Mouse (Mus musculus) thymus, adult 2 months (tissue): ENCODE results near the gene Olfr1496. TPM values are rescaled to one million over a fixed set of nuclear protein-coding genes. Genes with fewer than 3 reads are reported as not detected.
"Not testable (repeated sequence)": the region's sequence is repeated elsewhere in the genome, so short reads cannot be mapped to it uniquely, and the experiment has no call there.

Experiments
- DNase-seq: peaks from one replicate; pipeline ENCODE4 v3.0.0; 2021
- H3K27ac ChIP-seq: fragments of 200-500 bp; 2 replicates; pipeline ENCODE4 v1.5.1; 2012; ENCODE audit warnings: low read length, control low read depth; ENCODE audit not compliant: control insufficient read depth, insufficient read depth
- H3K27me3 ChIP-seq: fragments of 200-500 bp; 2 replicates; pipeline ENCODE4 v1.6.1; 2012; ENCODE audit warnings: mild to moderate bottlenecking, low read length, moderate library complexity, mixed read lengths; ENCODE audit not compliant: control insufficient read depth, insufficient read depth
- H3K36me3 ChIP-seq: fragments of 200-500 bp; 2 replicates; pipeline ENCODE4 v1.6.1; 2012; ENCODE audit warnings: mild to moderate bottlenecking, low read length, moderate library complexity; ENCODE audit not compliant: control insufficient read depth, insufficient read depth
- H3K4me1 ChIP-seq: fragments of 200-500 bp; replicated peaks from 2 replicates; pipeline ENCODE4 v1.6.1; 2012; ENCODE audit warnings: low read length; ENCODE audit not compliant: control insufficient read depth, insufficient read depth
- H3K4me3 ChIP-seq: fragments of 200-500 bp; 2 replicates; pipeline ENCODE4 v1.5.1; 2012; ENCODE audit warnings: mild to moderate bottlenecking, low read length, control low read depth, moderate library complexity; ENCODE audit not compliant: control insufficient read depth, insufficient read depth
- CTCF ChIP-seq: fragments of 200-500 bp; IDR thresholded peaks from 2 replicates; pipeline ENCODE4 v1.5.1; 2012; ENCODE audit warnings: mild to moderate bottlenecking, control low read depth, low read length, moderate library complexity, borderline replicate concordance; ENCODE audit not compliant: control insufficient read depth, poor library complexity, insufficient read depth; ENCODE audit errors: extremely low read depth
- POLR2A ChIP-seq: fragments of 200-500 bp; IDR thresholded peaks from 2 replicates; pipeline ENCODE4 v1.6.1; 2012; ENCODE audit warnings: mild to moderate bottlenecking, low read length, control low read depth, moderate library complexity; ENCODE audit not compliant: control insufficient read depth, poor library complexity, insufficient read depth; ENCODE audit errors: extremely low read depth
- WGBS: fragments of 180-500 bp; shearing (Covaris S2); methylation state at CpG from one replicate; pipeline ENCODE4 v1.1.7; 2018; 5-methylcytosine and 5-hydroxymethylcytosine counted together
- polyA plus RNA-seq: library from polyadenylated mRNA; depleted of rRNA; stranded (reverse); fragments of >200 nt; gene quantifications from 2 replicates; pipeline ENCODE4 v1.2.3, GENCODE M21; 2012; rRNA removed

Gene Olfr1496
- not detected in 2 replicates for polyA plus RNA-seq

- Histone ChIP-seq H3K27ac (no peak within 1 kb of the TSS), H3K27me3 (no peaks in the 10 kb centered on the region), H3K36me3 (no peaks in the 10 kb centered on the region), H3K4me3 (no peak within 1 kb of the TSS), H3K4me1 (no peaks in the 10 kb centered on the region)
- WGBS, result 96% methylated on average over 1 of the region's 1 CpGs
- no peak for DNase-seq
- no peak for TF ChIP-seq CTCF
- TF ChIP-seq POLR2A, result no peak
Measured at GRCm38 (mm10) chr19:13777578-13777977, at the start of gene Olfr1496. Olfr1496 (plus strand) TSS chr19:13777878.

- no peaks in the 10 kb centered on the region for H3K4me1 ChIP-seq
- H3K4me3 ChIP-seq, result no peak within 1 kb of the TSS
- TF ChIP-seq POLR2A (no peak), CTCF (no peak)
- DNase-seq, result no peak
- no peak within 1 kb of the TSS for H3K27ac ChIP-seq
- H3K27me3 ChIP-seq, result no peaks in the 10 kb centered on the region
- H3K36me3 ChIP-seq, result no peaks in the 10 kb centered on the region
- WGBS, result 91% methylated on average over 4 of the region's 4 CpGs
Measured at GRCm38 (mm10) chr19:13739428-13739827, 38.2 kb upstream of the Olfr1496 start, which contains the start of gene Olfr1494. Olfr1494 (plus strand) TSS chr19:13739728.

- TF ChIP-seq POLR2A, result no peak
- TF ChIP-seq CTCF, result no peak
- Histone ChIP-seq H3K36me3 (no peaks in the 10 kb centered on the region), H3K27ac (no peak overlapping the region), H3K4me1 (no peaks in the 10 kb centered on the region), H3K4me3 (no peak overlapping the region), H3K27me3 (no peaks in the 10 kb centered on the region)
- DNase-seq, result no peak
- WGBS, result 96% methylated on average over 1 of the region's 1 CpGs
Measured at GRCm38 (mm10) chr19:13749366-13749765, 28.3 kb upstream of the Olfr1496 start.

- no peak for DNase-seq
- H3K4me3 ChIP-seq, result no peak within 1 kb of the TSS
- H3K27me3 ChIP-seq, result no peaks in the 10 kb centered on the region
- no peak within 1 kb of the TSS for H3K27ac ChIP-seq
- H3K36me3 ChIP-seq, result no peaks in the 10 kb centered on the region
- H3K4me1 ChIP-seq, result no peaks in the 10 kb centered on the region
- no peak for TF ChIP-seq CTCF
- WGBS, result 89% methylated on average over 3 of the region's 3 CpGs
Measured at GRCm38 (mm10) chr19:13764306-13764705, 13.4 kb upstream of the Olfr1496 start, which contains the start of gene Olfr1495. Olfr1495 (plus strand) TSS chr19:13764606.

GRCm38 (mm10) chr19:13768565-13769276, 9.0 kb upstream of the Olfr1496 start:
- TF ChIP-seq POLR2A (no peak), CTCF (no peak)
- Histone ChIP-seq H3K4me1 (no peaks in the 10 kb centered on the region), H3K27me3 (no peaks in the 10 kb centered on the region), H3K36me3 (no peaks in the 10 kb centered on the region), H3K27ac (no peak overlapping the region), H3K4me3 (no peak overlapping the region)
- 91% methylated on average over 9 of the region's 9 CpGs for WGBS
- DNase-seq, result no peak

GRCm38 (mm10) chr19:13798102-13798501, 20.4 kb downstream of the Olfr1496 start, which contains the start of gene Olfr1497:
Olfr1497 (minus strand) TSS chr19:13798202.
- no peak within 1 kb of the TSS for H3K27ac ChIP-seq
- DNase-seq, result no peak
- H3K36me3 ChIP-seq, result no peaks in the 10 kb centered on the region
- TF ChIP-seq CTCF, result no peak
- no peak for TF ChIP-seq POLR2A
- H3K4me1 ChIP-seq, result no peaks in the 10 kb centered on the region
- H3K27me3 ChIP-seq, result no peaks in the 10 kb centered on the region
- H3K4me3 ChIP-seq, result no peak within 1 kb of the TSS

GRCm38 (mm10) chr19:13805486-13805885, 27.8 kb downstream of the Olfr1496 start:
- 53% methylated on average over 1 of the region's 1 CpGs for WGBS
- not testable (repeated sequence) for DNase-seq

More at GRCm38 (mm10) chr19:13805486-13805885, 27.8 kb downstream of the Olfr1496 start:
- not testable (repeated sequence) for H3K27ac ChIP-seq, H3K4me3 ChIP-seq, H3K4me1 ChIP-seq, H3K27me3 ChIP-seq, H3K36me3 ChIP-seq
